Mouse (Mus musculus): ENCODE measurements around the gene Zfp961.

- TF ChIP-seq CTCF (IDR thresholded peaks at IDR 0.05; ENCODE audit: extremely low read depth, insufficient read length, insufficient replicate concordance, low read depth, low read length) (no peak), POLR2A (IDR thresholded peaks at IDR 0.05; ENCODE audit: low read depth, low read length) (no peak)
Observed at GRCm38 (mm10) chr8:72008134-72008641, 57.4 kb downstream of the Zfp961 start.
